Mouse (Mus musculus) CD8-positive naive resting alpha-beta T cell, adult 2 months (primary cell): ENCODE measurements at regions not wholly inside any gene's neighbourhood (a gene's known extent, or its start where the extent isn't known, plus 50 kb on each side); places are given as distances from the start of the nearest gene placed in this dataset.
A peak's percentile ranks its signal among the peaks of the same experiment; 100 is the strongest.
"Not testable (repeated sequence)": the region's sequence is repeated elsewhere in the genome, so short reads cannot be mapped to it uniquely, and the experiment has no call there.

Experiments used
- DNase-seq, 2 experiments: peaks; one replicate each; pipeline ENCODE4 v3.0.0; 2022; ENCODE audit warnings: low read depth in 2 of 2, low spot score in 2 of 2

DNA sequence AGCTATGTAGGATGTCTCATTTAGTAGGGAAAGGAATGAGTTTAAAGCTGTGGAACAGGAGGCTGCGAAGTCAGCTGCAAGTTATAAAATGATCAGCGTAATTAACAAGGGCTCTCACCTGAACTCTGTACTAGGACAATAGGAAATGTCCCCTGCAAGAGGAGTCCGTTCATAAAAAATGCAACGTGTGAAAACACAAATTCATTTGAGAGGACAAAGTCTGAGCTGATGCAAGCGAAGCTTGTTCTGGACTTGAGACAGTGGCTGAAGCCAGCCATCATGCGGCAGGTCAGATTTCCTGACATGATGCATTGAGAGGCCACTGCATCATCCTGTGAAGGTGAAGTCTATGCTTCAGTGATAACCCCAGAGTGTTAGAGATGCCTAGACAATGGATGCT is 232.5 kb downstream of the Dad1 start:
- no peak for DNase-seq

DNA sequence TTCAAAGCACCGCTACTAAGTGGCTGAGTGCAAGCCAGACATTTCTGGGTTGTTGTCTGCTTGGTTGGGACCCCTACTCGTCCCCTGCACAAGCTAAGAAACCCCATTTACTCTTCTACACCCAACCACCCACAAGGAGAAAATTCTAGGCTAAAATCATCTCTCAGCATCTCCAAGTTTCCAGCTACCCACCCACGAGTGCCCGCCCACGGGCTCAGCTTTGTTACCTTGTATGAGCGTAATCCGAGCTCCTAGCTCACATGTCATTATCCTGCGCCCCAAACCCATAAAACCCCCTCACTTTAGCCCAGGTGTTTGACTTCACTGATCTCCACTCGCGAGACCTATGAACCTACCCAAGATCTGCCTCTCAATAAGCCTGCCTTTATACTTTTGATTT is 239.3 kb downstream of the Dad1 start:
- DNase-seq: no peak

DNA sequence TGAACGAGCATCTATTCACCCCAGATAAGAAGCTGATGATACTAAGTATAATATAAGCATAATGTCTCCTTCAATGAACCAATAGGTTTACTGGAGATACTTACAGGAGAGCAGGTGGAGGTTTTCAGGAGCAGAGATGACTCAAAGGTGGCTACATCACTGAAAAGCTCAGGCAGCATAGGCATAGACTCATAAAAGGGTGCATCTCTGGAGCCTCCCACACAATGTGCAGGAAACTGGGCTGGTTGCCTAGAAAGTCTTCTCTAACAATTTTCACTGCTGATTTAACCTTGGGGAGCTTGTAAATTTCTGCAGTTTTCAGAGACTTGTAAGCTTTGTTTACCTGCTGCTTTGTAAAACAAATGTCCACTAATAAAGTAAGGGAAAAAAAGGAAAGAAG is 251.8 kb downstream of the Dad1 start:
- DNase-seq: no peak

DNA sequence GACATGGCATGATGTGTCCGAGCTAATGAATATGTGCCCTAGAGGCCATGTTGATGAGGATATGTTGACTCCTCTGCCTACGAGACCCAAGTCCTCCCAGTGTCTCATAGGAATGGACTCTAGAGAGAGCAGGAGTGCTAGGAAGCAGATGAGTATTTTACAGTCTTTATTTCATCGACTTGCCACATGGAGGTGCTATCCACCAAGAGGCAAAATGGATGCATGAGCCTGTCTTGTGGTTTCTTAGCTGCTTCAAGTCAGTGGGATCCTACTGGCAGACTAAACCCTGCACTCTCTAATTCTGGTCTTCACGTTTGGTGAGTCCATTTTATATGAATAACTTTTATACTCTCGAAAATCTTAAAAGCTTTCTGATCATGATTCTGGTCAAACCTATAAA is 253.4 kb downstream of the Dad1 start:
- no peak for DNase-seq

DNA sequence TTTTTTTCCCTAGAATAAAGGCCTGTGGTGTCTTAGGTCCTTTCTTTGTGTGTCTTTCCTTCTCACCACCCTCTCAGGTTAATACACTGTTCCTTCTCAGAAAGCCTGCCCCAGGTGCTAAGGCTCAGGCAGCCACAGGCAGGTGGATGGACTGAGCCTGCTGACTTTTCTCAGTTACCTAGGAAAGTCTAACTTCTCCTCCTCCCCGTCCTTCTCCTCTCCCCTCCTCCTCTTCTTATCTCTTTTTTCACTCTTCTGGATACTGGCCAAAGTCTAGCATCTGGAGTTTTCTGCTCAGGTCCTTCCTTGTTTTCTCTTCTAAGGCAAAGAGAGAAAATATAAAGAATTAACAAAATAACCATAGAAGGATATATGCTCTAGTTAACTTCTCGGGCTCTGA is 260.5 kb downstream of the Dad1 start:
- DNase-seq: no peak

DNA sequence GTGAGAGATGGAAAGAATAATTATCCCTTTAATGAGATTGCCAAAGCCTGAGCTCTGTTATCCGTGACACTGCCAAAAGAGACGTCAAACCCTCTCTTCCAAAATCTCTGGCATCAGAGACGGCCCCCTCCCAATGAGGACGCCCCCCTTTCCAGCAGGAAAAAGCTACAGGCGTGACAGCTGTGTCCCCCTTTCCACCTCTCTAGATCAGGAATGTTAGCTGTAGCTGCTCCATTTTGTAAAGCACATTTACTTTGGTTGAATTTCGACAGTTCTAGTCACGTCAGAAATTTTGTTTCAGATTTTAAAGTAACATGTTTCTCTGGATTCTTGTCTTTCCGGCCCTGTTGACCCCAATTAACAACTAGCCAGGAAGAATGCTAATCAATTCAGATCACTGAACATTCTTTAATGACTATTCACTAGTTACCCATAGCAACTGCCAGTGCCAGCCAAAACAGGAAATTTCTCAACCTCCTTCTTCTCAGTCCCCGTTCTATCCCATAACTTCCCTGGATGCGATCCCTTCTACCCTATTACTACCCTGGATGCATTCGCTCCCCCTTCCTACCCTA is 261.1 kb downstream of the Dad1 start:
- DNase-seq: no peak

DNA sequence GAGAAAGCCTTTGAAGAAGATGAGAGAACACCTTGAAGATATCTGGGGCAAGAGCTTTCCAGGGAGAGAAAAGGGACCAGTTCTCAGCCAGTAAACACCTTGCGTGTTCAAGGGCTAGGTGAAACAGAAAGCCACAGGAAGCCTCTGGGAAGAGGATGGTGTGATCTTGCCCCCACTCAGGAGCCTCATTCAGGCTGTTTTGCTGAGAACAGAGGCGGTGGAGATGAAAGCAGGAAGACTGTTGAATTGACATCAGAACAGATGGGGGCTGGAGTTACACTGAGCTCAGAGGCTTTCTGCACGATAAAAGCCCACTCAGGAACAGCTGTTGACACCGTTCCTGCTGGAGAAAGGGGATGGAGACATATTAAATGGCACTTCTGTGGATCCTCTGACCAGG is 262.5 kb downstream of the Dad1 start:
- peak in 1 of 2 experiments; percentile 0 for DNase-seq

DNA sequence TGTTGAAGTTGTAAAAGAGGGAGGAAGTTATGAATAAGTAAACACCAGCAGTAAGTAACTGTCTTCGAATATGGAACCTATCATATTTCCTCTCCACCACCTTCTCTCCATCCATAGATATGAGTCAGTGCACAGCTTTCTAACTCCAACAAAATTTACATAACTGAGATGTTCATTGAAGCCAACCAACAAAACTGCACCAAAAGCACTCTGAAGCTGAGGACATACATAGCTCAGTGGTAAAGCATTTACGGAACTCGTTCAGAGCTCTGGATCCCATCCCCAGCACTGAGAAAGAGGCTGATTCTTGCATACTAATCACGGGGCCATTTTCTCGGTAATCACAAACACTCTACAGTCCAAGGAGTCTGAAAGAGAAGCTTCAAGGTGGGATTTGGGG is 273.1 kb downstream of the Dad1 start:
- no peak for DNase-seq

DNA sequence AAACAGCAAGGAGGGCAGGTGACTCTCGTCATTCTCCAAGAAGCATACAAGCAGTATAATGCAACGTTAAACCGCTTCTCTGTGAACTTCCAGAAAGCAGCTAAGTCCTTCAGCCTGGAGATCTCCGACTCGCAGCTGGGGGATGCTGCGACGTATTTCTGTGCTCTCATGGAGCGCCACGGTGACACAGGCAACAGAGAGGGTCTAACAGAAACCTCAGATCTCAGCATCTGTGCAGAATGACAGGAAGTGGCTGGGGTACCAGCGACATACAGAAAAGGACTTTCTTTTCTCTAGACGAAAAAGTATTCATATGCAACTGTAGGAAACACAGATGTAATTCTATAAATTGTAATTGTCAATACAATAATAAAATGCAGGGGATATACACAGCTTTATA is 292.5 kb downstream of the Dad1 start:
- not testable (repeated sequence) for DNase-seq

DNA sequence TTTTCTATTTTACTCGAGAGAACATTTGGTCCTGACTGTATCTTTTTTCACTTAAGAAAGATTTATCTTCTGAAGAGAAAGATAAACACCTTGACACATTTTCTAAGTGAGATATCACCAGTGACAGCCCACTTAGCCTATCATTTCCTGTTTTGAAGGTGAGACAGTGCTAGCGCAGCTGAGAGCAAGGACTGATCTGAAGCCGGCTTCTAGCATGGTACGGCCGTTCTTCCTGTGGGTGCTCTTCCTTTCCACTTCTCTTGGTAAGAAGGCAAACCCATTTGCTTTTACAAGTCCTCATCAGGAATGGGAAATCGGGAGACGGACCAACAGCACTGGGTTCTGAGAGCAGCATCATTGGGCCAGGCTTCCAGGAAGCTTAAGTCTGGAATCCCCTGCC is 293.1 kb downstream of the Dad1 start:
- DNase-seq: peak; percentile 1 to 12

DNA sequence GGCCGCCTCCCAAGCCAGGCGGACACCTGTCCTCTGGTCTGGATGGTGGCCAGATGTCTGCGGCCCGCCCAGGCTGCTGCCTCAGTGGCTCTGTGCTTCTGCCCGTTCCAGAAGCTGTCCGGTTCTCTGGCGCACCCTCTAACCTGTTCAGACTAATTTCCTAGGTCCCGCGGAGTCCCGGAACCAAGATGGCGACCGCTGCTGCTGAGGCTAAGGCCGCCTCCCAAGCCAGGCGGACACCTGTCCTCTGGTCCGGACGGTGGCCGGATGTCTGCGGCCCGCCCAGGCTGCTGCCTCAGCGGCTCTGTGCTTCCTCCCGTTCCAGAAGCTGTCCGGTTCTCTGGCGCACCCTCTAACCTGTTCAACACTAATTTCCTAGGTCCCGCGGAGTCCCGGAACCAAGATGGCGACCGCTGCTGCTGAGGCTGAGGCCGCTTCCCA is 318.1 kb downstream of the Dad1 start:
- DNase-seq: peak; percentile 64 to 77

DNA sequence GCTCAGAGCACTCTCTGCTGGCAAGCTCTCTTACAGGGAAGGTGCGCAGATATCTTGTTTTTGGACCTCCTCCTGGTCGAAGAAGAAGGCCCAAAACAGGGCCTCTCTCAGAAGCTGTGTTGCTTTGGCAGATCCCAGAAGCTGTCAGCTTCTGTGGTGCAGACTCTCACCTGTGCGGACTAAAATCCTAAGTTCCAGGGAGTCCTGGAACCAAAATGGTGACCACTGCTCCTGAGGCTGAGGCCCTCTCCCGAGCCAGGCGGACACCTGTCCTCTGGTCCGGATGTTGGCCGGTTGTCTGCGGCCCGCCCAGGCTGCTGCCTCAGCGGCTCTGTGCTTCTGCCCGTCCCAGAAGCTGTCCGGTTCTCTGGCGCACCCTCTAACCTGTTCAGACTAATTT is 318.6 kb downstream of the Dad1 start:
- DNase-seq: peak; percentile 60 to 66

DNA sequence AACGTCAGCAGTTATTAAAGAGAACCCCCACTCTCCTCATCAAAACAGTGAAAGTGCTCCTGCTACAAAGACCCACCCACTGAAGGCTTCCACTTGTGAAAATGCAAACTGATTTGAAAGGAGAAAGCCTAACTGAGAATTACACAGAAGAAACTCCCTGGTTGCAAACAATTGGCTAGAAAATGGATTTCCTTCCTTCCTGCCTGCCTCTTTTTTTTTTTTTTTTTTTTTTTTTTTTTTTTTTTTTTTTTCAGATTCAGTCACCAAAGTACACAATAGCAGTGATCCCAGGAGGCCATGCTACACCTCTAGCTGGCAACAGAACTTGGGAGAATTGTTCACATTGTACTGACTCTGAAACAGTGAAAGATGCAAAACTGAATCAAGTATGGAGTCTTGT is 343.0 kb downstream of the Dad1 start:
- no peak for DNase-seq

DNA sequence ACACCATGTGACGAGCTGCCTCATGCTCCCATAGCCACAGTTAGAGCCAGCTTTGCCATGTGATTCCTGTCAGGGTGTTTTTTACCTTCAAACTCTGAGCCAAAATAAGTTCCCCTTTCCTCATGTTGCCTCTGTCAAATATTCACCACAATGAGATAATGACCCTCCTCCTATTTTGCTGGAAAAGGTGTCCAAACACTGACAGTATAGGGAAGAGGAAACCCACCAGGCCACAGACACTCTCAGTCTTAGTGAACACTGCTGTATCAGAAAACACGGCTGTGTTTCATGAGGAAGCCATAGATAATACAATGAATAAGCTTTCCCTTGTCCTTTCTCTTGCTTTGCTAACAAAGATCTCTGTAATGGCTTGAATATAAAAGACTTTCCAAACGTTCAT is 349.3 kb downstream of the Dad1 start:
- no peak for DNase-seq

DNA sequence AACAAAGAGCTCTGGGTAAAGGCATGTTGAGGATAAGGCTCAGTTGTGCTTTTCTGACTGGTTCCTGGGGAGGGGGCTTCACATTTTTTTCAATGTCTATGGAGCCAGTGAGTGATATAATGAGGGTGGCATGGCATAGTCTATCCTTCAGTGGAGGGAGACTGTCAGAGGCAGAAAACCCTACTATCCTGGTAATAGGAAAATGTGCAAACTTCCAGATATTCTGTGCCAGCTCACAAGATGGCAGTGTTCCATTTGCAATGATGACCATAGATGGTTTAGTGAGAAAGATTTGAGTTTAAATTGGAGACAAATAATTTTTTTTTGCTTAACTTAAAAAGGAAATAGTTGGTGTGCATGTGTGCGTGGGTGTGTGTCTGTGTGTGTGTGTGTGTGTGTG is 352.8 kb downstream of the Dad1 start:
- DNase-seq: no peak

DNA sequence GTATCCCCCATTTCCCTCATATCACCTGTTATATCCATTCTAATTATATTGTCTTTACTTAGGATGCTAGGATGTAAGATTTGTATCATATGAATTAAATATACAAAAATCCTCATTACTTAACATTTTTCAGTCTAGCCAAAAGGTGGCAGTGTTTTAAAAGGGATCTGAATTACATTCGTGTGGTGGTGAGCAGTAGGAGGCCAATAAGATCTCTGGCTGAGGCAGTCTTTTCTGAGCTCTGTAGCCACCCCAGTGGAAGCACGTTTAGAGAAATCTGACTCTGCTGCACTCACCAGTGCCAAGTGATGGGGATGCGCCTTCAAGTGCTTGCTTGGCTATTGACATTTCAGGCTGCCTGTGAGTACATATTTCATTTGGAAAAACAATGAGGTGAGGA is 372.6 kb downstream of the Dad1 start:
- DNase-seq: no peak

DNA sequence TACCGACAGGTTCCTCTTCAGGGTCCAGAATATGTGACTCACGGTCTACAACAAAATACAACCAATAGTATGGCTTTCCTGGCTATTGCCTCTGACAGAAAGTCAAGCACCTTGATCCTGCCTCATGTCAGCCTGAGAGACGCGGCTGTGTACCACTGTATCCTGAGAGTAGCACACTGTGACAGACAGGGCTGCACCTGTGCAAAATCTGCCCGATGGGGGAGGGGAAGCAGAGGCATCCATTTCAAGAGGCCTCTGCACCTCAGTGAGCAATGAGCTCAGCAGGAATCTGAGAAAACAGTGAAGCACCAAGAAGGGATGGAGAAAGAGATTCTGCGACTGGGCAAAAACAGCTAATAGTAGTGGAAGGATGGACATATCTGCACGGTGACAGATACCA is 377.3 kb downstream of the Dad1 start:
- DNase-seq: no peak

DNA sequence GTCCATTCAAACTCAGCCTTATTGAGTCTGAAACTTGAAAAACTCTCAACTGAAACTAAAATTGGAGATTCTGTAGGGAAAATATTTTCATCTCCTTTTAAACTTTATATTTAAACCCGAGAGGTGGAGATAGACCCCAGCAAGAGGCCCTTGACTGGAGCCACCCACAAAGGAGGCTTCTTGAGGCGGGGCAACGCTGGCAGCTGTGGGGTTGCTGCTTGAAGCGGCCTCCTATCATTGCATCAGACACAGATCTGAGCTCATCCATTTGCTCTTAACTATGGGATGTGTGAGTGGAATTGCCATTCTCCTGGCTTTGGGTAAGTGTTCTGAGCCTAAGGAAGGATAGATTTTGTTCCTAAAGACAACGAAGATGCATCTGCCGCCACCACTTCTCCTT is 378.2 kb downstream of the Dad1 start:
- DNase-seq: no peak

DNA sequence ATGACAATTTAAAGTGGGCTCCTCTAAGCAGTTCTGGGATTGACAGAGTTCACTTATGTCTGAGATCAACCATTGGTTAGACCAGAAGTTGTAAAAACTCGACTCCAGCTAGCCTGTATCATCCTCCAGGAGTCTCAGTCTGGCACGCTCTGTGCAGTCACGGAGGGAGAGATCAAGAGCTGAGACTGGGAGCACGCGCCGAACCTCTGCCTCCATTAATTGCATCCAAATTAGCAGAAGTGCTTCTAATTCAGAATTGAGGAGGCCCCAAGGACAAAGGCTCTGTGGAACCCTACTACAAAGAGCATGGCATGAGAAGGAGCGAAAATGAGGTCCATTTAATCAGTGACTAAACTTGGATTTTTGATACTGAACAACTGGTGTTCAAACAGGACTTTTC is 406.9 kb downstream of the Dad1 start:
- DNase-seq: no peak

DNA sequence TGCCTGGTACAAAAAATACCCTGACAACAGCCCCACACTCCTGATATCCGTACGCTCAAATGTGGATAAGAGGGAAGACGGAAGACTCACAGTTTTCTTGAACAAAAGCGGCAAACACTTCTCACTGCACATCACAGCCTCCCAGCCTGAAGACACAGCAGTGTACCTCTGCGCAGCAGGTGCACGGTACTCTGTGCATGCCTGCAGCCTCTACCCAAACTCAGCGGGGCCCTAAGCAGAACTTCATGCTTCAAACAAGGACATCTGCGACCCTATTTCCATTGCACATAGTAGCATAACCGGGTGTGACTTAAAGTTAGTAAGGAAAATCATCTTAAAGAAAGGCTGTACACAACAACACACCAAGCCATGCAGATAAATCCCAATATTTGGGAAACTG is 408.3 kb downstream of the Dad1 start:
- DNase-seq: no peak

DNA sequence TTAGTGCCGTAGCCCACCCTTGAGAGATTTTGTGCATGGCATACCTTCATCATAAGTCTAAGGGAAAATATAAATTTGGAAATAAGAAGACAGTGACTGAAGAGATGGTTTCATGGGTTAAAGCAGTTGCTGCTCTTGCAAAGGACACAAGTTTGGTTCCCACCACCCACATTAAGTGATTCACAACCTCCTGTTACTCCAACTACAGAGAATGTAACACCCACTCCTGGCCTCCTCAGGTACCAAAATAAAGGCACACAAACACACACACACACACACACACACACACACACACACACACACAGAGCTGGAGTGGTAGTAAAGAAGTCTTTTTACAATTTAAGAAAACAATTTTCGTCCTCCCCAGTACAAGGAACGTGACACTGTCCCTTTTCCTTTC is 421.4 kb downstream of the Dad1 start:
- no peak for DNase-seq

DNA sequence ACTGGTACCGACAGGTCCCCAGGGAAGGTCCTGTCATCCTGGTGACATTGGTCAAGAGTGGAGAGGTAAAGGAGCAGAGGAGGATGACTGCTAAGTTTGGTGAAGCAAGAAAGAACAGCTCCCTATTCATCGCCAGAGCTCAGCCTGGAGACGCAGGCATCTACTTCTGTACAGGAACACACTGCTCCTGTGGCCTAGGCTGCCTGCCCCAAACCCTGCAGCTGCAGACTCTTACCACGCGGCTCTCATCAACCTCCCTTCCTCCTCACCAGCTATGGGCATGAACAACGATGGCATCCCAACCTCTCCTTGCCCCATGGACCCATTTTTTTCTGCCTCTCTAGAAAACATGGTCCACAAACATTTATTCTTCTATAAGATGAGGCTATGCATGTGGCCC is 422.3 kb downstream of the Dad1 start:
- no peak for DNase-seq

DNA sequence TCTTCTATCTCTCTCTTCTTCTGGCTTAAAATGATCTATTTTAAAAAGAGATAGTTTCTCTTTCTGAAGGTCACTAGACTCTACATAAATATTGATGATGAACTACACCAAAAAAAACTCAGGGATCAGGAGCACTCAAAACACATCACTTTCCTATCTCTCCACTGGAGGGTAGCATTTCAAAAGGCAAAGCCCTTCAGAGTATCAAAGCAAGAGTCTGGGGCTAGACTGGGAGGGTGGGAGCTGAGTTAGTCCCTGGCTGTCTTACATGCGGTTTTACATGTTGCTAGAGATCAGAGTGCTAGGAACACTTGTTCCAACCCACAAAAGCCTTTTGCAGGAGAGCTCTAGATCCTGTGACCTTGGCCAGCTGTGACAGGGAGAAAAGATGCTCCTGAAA is 423.2 kb downstream of the Dad1 start:
- DNase-seq: no peak

DNA sequence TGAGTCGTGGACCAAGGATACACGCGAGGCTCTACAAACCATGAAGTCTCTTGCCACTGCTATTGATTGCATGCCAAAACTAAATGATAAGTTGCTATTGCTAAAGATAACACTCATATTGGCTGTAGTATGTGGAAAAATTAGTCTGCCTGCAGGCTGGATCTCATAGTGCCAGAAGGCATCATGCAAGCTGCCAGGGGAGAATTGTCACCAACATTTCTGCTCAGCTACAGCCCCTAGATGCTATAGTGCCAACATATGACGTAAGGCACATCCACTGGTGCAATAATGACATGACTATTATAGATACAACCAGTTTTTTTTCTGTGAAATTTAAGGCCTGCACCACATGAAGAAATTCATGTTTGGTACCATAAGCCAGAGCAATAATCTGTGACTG is 427.1 kb downstream of the Dad1 start:
- DNase-seq: no peak
